ENCODE assay signal across 9 mouse cellular contexts in genomic region chr14:47597942-47598388, GRCm38 (mm10). TPM values are rescaled to one million over a fixed set of nuclear protein-coding genes. Genes with fewer than 3 reads are reported as not detected.
A peak's percentile ranks its signal among the peaks of the same experiment; 100 is the strongest.
DNase-seq lines count a peak whose midpoint lies in the region; ATAC-seq and TF ChIP-seq lines count a peak whose summit lies in the region.
"Had no signal": no experiment of that assay in that cellular context is flagged by ENCODE, and none has a peak within 500 bp of the region (broad histone marks: within the 10 kb centered on the region; RNA-seq: fewer than 3 reads in every experiment).

No protein-coding gene starts in this region.

- no peaks in the 10 kb centered on the region for H3K4me1 ChIP-seq in hindbrain, embryonic 16.5 days (ENCODE audit: control insufficient read depth, insufficient read depth, low read depth, low read length)

- peak overlapping the region; percentile 34 for H3K4me2 ChIP-seq in hindbrain, embryonic 16.5 days (ENCODE audit: low read length)

- H3K9me3 ChIP-seq in hindbrain, embryonic 16.5 days (ENCODE audit: control insufficient read depth, low read length), result no peaks in the 10 kb centered on the region

- CTCF ChIA-PET in Patski (lab: Charles Lee), result interaction anchor here (0.7 to 1.4 kb wide), 8 partner anchors 22 to 128 kb away, joined by 3 to 4 read pairs (median 3); no protein-coding TSS in a partner anchor

- WGBS in hindbrain, embryonic 16.5 days, result 28% methylated on average over 11 of the region's 11 CpGs

- peak; percentile 12 for DNase-seq in Patski (ENCODE audit: low read depth, low spot score)
- DNase-seq in cerebellum, adult 18-20 months, result peak; percentile 54 to 55
- DNase-seq in frontal cortex, adult 2 months (ENCODE audit: extremely low spot score in 1 of 2, low spot score in 1 of 2), result peak; percentile 34 to 90
- DNase-seq in left cerebral cortex, adult 11 months (ENCODE audit: low spot score), result peak; percentile 58
- peak; percentile 67 for DNase-seq in lung, postnatal 25 days (ENCODE audit: low spot score)
- DNase-seq in right cerebral cortex, postnatal 10 days (ENCODE audit: low spot score in 2 of 2), result peak; percentile 75 to 83
- peak; percentile 38 for DNase-seq in yolk sac, embryonic 10.5 days (ENCODE audit: low spot score)

- no peaks in the 10 kb centered on the region for H3K27me3 ChIP-seq in Patski
- no peaks in the 10 kb centered on the region for H3K27me3 ChIP-seq in hindbrain, embryonic 16.5 days (replicated peaks; ENCODE audit: control insufficient read depth, insufficient read depth, low read length)

- no peak for ATAC-seq in Patski
- peak; percentile 87 for ATAC-seq in hindbrain, embryonic 16.5 days

- in situ Hi-C loops in Patski (cut with MboI; ENCODE audit: low pct_unique_long_range_greater_than_20kb), result loop anchor here (10.0 to 25.0 kb wide), 2 partner anchors 89 to 767 kb away; no protein-coding TSS in a partner anchor

- no peak overlapping the region for H3K27ac ChIP-seq in hindbrain, embryonic 16.5 days (ENCODE audit: low read depth, low read length)

- peak overlapping the region; percentile 3 for H3K4me3 ChIP-seq in hindbrain, embryonic 16.5 days (ENCODE audit: low read length)
- H3K4me3 ChIP-seq: myocyte had no signal

- H3K36me3 ChIP-seq in hindbrain, embryonic 16.5 days (ENCODE audit: control insufficient read depth, insufficient read depth, low read length), result no peaks in the 10 kb centered on the region

- peak; percentile 72 for TF ChIP-seq CTCF in Patski (IDR thresholded peaks at IDR 0.05)

- H3K9ac ChIP-seq in hindbrain, embryonic 16.5 days (ENCODE audit: low read depth, low read length), result peak overlapping the region; percentile 52

- POLR2A ChIA-PET in Patski (lab: Charles Lee), result interaction anchor here (0.7 kb wide), 1 partner anchor 33 kb away, joined by 3 read pairs; no protein-coding TSS in a partner anchor

RNA-seq across cellular contexts. Expression of gene Atg14, which starts 27.5 kb away (rescaled TPM):
- 11.9 TPM for polyA plus RNA-seq in Patski (2021)
- polyA plus RNA-seq in frontal cortex, adult 2 months (2012; rRNA removed), result 13.6 and 15.1 TPM in 2 replicates
- polyA plus RNA-seq in hindbrain, embryonic 16.5 days (2015; fragmentation: Nextera tagmentation; extraction: Ambion mirVana), result 18.0 and 18.4 TPM in 2 replicates

RNA-seq across cellular contexts. Expression of gene Ktn1, which starts 50.3 kb away (rescaled TPM):
- polyA plus RNA-seq in Patski (2021), result 92.3 TPM
- polyA plus RNA-seq in frontal cortex, adult 2 months (2012; rRNA removed), result 52.6 and 61.2 TPM in 2 replicates
- polyA plus RNA-seq in hindbrain, embryonic 16.5 days (2015; fragmentation: Nextera tagmentation; extraction: Ambion mirVana), result 49.3 and 56.3 TPM in 2 replicates

Comparison
In these comparisons a context has a peak if more than half of its experiments do, and no peak if none do; other contexts are left out.
1. DNase-seq: peak in every context shown above with its lines; median percentile 79 in right cerebral cortex, postnatal 10 days; 67 in lung, postnatal 25 days; 62 in frontal cortex, adult 2 months; 58 in left cerebral cortex, adult 11 months; 54 in cerebellum, adult 18-20 months; 38 in yolk sac, embryonic 10.5 days; 12 in Patski.